Mouse (Mus musculus): ENCODE results near the gene Acacb. TPM values are rescaled to one million over a fixed set of nuclear protein-coding genes. Genes with fewer than 3 reads are reported as not detected.

Gene Acacb
- polyA plus RNA-seq, 1 experiment from 2014 or later, result 16.1 TPM

DNA sequence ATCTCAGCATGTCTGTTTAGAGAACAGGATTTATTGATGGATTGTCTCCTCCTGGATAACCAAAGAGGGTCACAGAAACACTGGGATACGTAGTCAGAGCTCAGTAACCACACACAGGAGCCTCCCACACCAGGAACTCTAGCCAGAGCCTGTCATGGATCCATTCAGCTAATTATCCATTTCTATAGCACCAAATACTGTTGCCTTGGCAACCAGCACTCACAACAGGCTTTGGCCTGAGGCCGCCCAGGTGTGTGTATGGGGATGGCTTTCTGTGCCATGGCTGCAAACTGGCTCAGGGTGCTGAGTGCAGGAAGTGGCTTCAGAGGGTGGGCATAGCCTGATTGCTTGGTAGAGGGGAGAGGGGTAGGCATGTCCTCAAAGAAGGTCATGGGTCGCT is 143.7 kb downstream of the Acacb start:
- no peaks in the 10 kb centered on the region for H3K4me1 ChIP-seq (replicated peaks)
- 70% methylated on average over 3 of the region's 3 CpGs for WGBS
- peaks cover 45% of the 10 kb centered on the region for H3K27me3 ChIP-seq (replicated peaks)
- H3K36me3 ChIP-seq, result no peaks in the 10 kb centered on the region
- no peak overlapping the region for H3K9ac ChIP-seq
- H3K4me3 ChIP-seq, result no peak overlapping the region
- no peak overlapping the region for H3K4me2 ChIP-seq
- no peak for ATAC-seq (ENCODE audit: insufficient number of reproducible peaks, low FRiP score)
- H3K27ac ChIP-seq (ENCODE audit: poor library complexity, severe bottlenecking), result no peak overlapping the region
- H3K9me3 ChIP-seq (replicated peaks), result no peaks in the 10 kb centered on the region

GRCm38 (mm10) chr5:114296693-114297631 is 150.6 kb downstream of the Acacb start:
- peak overlapping the region; percentile 46 for H3K4me2 ChIP-seq
- WGBS, result 19% methylated on average over 22 of the region's 22 CpGs
- no peaks in the 10 kb centered on the region for H3K36me3 ChIP-seq
- no peak overlapping the region; the same call in 1 of the 2 replicates for H3K9ac ChIP-seq
- ATAC-seq (ENCODE audit: insufficient number of reproducible peaks, low FRiP score), result no peak
- no peak overlapping the region for H3K27ac ChIP-seq (ENCODE audit: poor library complexity, severe bottlenecking)
- H3K4me1 ChIP-seq (replicated peaks), result 0 out of 2 replicates have a peak, but pooled peaks cover 8% of the 10 kb centered on the region
- H3K9me3 ChIP-seq (replicated peaks), result no peaks in the 10 kb centered on the region
- H3K4me3 ChIP-seq, result peak overlapping the region; percentile 4; the same call in 1 of the 2 replicates
- peaks cover 13% of the 10 kb centered on the region for H3K27me3 ChIP-seq (replicated peaks)

- no peak overlapping the region for H3K4me2 ChIP-seq
- WGBS, result 68% methylated on average over 18 of the region's 18 CpGs
- no peak overlapping the region for H3K9ac ChIP-seq
- H3K9me3 ChIP-seq (replicated peaks), result no peaks in the 10 kb centered on the region
- H3K27me3 ChIP-seq (replicated peaks), result peaks cover 13% of the 10 kb centered on the region
- no peak overlapping the region for H3K4me3 ChIP-seq
- ATAC-seq (ENCODE audit: insufficient number of reproducible peaks, low FRiP score), result no peak
- H3K36me3 ChIP-seq, result no peaks in the 10 kb centered on the region
- H3K4me1 ChIP-seq (replicated peaks), result 0 out of 2 replicates have a peak, but pooled peaks cover 8% of the 10 kb centered on the region
- H3K27ac ChIP-seq (ENCODE audit: poor library complexity, severe bottlenecking), result no peak overlapping the region
These were observed 152.0 kb downstream of the Acacb start for GRCm38 (mm10) chr5:114298212-114298894.

GRCm38 (mm10) chr5:114299156-114299855 is 153.0 kb downstream of the Acacb start:
- Histone ChIP-seq H3K36me3 (no peaks in the 10 kb centered on the region), H3K4me1 (replicated peaks) (0 out of 2 replicates have a peak, but pooled peaks cover 8% of the 10 kb centered on the region), H3K4me2 (no peak overlapping the region), H3K27ac (ENCODE audit: poor library complexity, severe bottlenecking) (no peak overlapping the region), H3K9me3 (replicated peaks) (no peaks in the 10 kb centered on the region), H3K27me3 (replicated peaks) (peaks cover 23% of the 10 kb centered on the region), H3K4me3 (no peak overlapping the region), H3K9ac (no peak overlapping the region)
- ATAC-seq (ENCODE audit: insufficient number of reproducible peaks, low FRiP score), result no peak
- WGBS, result 68% methylated on average over 22 of the region's 22 CpGs

DNA sequence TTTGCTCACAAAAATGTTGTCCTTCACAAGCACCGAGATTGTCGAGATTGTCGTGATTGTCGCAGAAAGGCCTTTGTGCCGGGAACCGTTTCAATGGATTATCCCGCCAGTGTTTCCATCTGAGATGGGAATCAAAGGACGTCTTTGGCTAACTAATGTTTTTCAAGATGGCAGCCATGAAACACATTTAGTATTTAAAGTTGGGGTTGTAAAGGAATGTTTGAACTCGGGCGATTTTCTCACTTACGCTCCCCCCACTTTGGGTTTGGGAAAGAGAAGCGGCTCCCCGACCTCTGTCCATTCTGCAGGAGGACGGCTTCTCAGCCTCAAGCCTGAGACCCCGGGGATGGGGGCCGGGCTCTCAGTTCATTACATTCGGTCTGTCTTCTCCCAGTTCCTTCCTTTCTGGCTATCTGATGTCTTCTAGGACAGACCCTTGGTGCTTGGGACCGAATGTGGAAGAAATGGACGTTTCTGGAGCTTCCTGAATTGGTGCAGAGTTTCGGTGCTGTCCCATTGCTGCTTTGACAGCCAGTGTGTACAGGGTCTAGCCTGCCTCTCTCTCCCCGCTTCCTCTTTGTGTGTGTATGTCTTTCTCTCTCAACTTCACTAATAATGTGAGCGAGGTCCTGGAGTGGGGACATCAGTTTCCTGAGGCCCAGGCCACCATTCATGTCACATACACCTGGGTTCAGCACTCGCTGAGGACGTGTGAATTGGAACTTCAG is 153.7 kb downstream of the Acacb start:
- WGBS, result 77% methylated on average over 24 of the region's 24 CpGs
- H3K36me3 ChIP-seq, result no peaks in the 10 kb centered on the region
- H3K9ac ChIP-seq, result no peak overlapping the region
- H3K27ac ChIP-seq (ENCODE audit: poor library complexity, severe bottlenecking), result no peak overlapping the region
- H3K4me1 ChIP-seq (replicated peaks), result 0 out of 2 replicates have a peak, but pooled peaks cover 8% of the 10 kb centered on the region
- H3K4me2 ChIP-seq, result no peak overlapping the region
- no peaks in the 10 kb centered on the region for H3K9me3 ChIP-seq (replicated peaks)
- no peak for ATAC-seq (ENCODE audit: insufficient number of reproducible peaks, low FRiP score)
- peaks cover 22% of the 10 kb centered on the region for H3K27me3 ChIP-seq (replicated peaks)
- H3K4me3 ChIP-seq, result no peak overlapping the region

Other genes with a start within 250 kb of the Acacb start
- gene Coro1c, start 237.8 kb upstream of the Acacb start, polyA plus RNA-seq (2016; fragmentation: Nextera tagmentation; extraction: Ambion mirVana), result 137 and 141 TPM in 2 replicates
- 19.0 and 21.4 TPM in 2 replicates for gene Ssh1, start 152.6 kb upstream of the Acacb start, polyA plus RNA-seq (2016; fragmentation: Nextera tagmentation; extraction: Ambion mirVana)
- gene Dao, start 142.8 kb upstream of the Acacb start, polyA plus RNA-seq (2016; fragmentation: Nextera tagmentation; extraction: Ambion mirVana), result not detected in 2 replicates
- 9.0 and 10.5 TPM in 2 replicates for gene Usp30, start 81.1 kb upstream of the Acacb start, polyA plus RNA-seq (2016; fragmentation: Nextera tagmentation; extraction: Ambion mirVana)
- gene Svop, start 55.0 kb upstream of the Acacb start, polyA plus RNA-seq (2016; fragmentation: Nextera tagmentation; extraction: Ambion mirVana), result 0.06 and 0.15 TPM in 2 replicates
- 8.7 and 11.0 TPM in 2 replicates for gene Alkbh2, start 18.3 kb upstream of the Acacb start, polyA plus RNA-seq (2016; fragmentation: Nextera tagmentation; extraction: Ambion mirVana)
- 60.6 and 60.7 TPM in 2 replicates for gene Ung, start 16.1 kb upstream of the Acacb start, polyA plus RNA-seq (2016; fragmentation: Nextera tagmentation; extraction: Ambion mirVana)
- gene Foxn4, start 127.3 kb downstream of the Acacb start, polyA plus RNA-seq (2016; fragmentation: Nextera tagmentation; extraction: Ambion mirVana), result not detected in 2 replicates
- gene Myo1h, start 142.6 kb downstream of the Acacb start, polyA plus RNA-seq (2016; fragmentation: Nextera tagmentation; extraction: Ambion mirVana), result 0.64 and 0.68 TPM in 2 replicates
- 108 and 111 TPM in 2 replicates for gene Kctd10, start 234.0 kb downstream of the Acacb start, polyA plus RNA-seq (2016; fragmentation: Nextera tagmentation; extraction: Ambion mirVana)
- 57.0 and 63.3 TPM in 2 replicates for gene Ube3b, start 234.1 kb downstream of the Acacb start, polyA plus RNA-seq (2016; fragmentation: Nextera tagmentation; extraction: Ambion mirVana)

Measured in heart, embryonic 12.5 days (tissue).